Mouse (Mus musculus) liver, postnatal 0 days (tissue): Measurements from ENCODE around the gene Krt84. TPM values are rescaled to one million over a fixed set of nuclear protein-coding genes. Genes with fewer than 3 reads are reported as not detected.

Source experiments
- ATAC-seq: fragments of 200-750 bp; cut with Nextera tagmentation; 2 replicates; pipeline ENCODE4 v1.8.0; 2017; ENCODE audit warnings: mild to moderate bottlenecking, moderate library complexity
- DNase-seq: peaks from one replicate; pipeline ENCODE4 v3.0.0-alpha.2; 2016
- H3K27ac ChIP-seq: fragments of 300-500 bp; sonication (generic); 2 replicates; pipeline ENCODE4 v1.5.1; 2014; ENCODE audit warnings: antibody characterized with exemption, moderate library complexity, mild to moderate bottlenecking, low read depth
- H3K27me3 ChIP-seq: fragments of 300-500 bp; sonication (generic); 2 replicates; pipeline ENCODE4 v1.6.1; 2014; ENCODE audit warnings: low read length, control low read depth, mixed read lengths; ENCODE audit not compliant: insufficient read depth
- H3K36me3 ChIP-seq: fragments of 300-500 bp; sonication (generic); replicated peaks from 2 replicates; pipeline ENCODE4 v1.6.1; 2014; ENCODE audit warnings: mild to moderate bottlenecking, control low read depth, low read length, moderate library complexity, mixed read lengths; ENCODE audit not compliant: insufficient read depth
- H3K4me1 ChIP-seq: fragments of 300-500 bp; sonication (generic); 2 replicates; pipeline ENCODE4 v1.6.1; 2014; ENCODE audit warnings: antibody characterized with exemption, mild to moderate bottlenecking, control low read depth; ENCODE audit not compliant: insufficient read depth
- H3K4me2 ChIP-seq: fragments of 300-500 bp; sonication (generic); 2 replicates; pipeline ENCODE4 v1.6.1; 2014; ENCODE audit warnings: low read depth, mild to moderate bottlenecking, low read length, moderate library complexity, mixed read lengths
- H3K4me3 ChIP-seq: fragments of 300-500 bp; sonication (generic); 2 replicates; pipeline ENCODE4 v1.5.1; 2014; ENCODE audit warnings: low read depth, low read length
- H3K9ac ChIP-seq: fragments of 300-500 bp; sonication (generic); replicated peaks from 2 replicates; pipeline ENCODE4 v1.6.1; 2014; ENCODE audit warnings: mild to moderate bottlenecking, moderate library complexity
- H3K9me3 ChIP-seq: fragments of 300-500 bp; sonication (generic); 2 replicates; pipeline ENCODE4 v1.6.1; 2016; ENCODE audit warnings: mild to moderate bottlenecking, control low read depth, low read length, mixed read lengths
- CTCF ChIP-seq: sonication (generic); IDR thresholded peaks from 2 replicates; pipeline ENCODE4 v1.5.1; 2016; ENCODE audit warnings: antibody characterized with exemption, low read depth
- EP300 ChIP-seq: IDR thresholded peaks from 2 replicates; pipeline ENCODE4 v1.6.1; 2016; ENCODE audit warnings: antibody characterized with exemption, low read depth, mild to moderate bottlenecking
- WGBS: fragments of 180-500 bp; shearing (Covaris S2); extraction: QIAGEN DNeasy Blood & Tissue Kit; methylation state at CpG from one replicate; pipeline ENCODE4 v1.1.7; 2014; ENCODE audit not compliant: insufficient replicate concordance; 5-methylcytosine and 5-hydroxymethylcytosine counted together
- microRNA-seq: library from miRNA; unstranded; fragments of <30 nt; microRNA quantifications from one replicate; pipeline ENCODE4, GENCODE M21; 2016
- polyA plus RNA-seq: library from polyadenylated mRNA; unstranded; fragments of >200 nt; fragmentation: Nextera tagmentation; extraction: Ambion mirVana; gene quantifications from 2 replicates; pipeline ENCODE4 v1.2.1, GENCODE M21; 2015

The Krt84 gene
- polyA plus RNA-seq, 1 experiment from 2014 or later, result not detected

DNA sequence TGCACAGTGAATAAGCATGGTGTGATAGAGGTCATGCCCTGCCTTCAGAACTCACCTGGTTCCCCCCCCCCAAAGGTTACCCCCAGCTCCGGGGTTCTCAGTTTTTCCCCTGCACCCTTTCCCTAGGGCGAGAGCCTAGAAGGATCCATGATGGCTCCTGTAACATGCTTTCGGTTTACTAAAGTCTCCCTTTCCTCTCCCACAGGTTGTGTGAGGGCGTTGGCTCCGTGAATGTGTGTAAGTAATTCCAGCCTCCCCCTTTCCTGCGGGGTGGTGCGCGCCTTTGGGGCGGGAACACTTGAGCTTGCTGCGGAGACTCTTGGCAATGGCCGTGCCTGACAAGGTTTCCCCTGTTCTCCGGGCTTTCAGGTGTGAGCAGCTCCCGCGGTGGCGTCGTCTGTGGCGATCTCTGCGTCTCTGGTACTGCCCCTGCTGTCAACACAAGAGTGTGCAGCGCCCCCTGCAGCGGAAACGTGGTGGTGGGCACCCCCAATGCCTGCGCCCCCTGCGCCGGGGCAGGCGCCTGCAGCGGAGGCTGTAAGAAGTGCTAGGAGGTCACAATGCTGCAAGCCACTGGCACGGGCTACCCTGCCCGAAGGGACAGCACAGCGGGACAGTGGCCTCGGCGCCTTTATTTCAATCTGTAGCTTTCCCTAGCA is 53.5 kb downstream of the Krt84 start:
- Histone ChIP-seq H3K4me3 (no peak overlapping the region), H3K27me3 (peaks cover 10% of the 10 kb centered on the region), H3K4me2 (peak overlapping the region; percentile 55), H3K4me1 (no peaks in the 10 kb centered on the region), H3K9ac (no peak overlapping the region), H3K27ac (no peak overlapping the region), H3K9me3 (no peaks in the 10 kb centered on the region), H3K36me3 (no peaks in the 10 kb centered on the region)
- ATAC-seq, result no peak
- peak; percentile 58 for DNase-seq
- TF ChIP-seq CTCF, result peak; percentile 54
- TF ChIP-seq EP300, result no peak
- WGBS, result 8% methylated on average over 31 of the region's 31 CpGs

Small RNA genes lying within 50 kb of the gene (microRNA-seq; reads per million reads assigned to microRNA genes)
- gene Gm44393 (not detected), gene Gm44460 (not detected)

Other genes starting within 250 kb of the Krt84 start
- 33.8 and 34.4 TPM in 2 replicates for gene Atg101, start 248.5 kb downstream of the Krt84 start, polyA plus RNA-seq
- 0.36 and 0.45 TPM in 2 replicates for gene 6030408B16Rik, start 239.6 kb downstream of the Krt84 start, polyA plus RNA-seq
- 0.31 and 0.38 TPM in 2 replicates for gene Krt80, start 162.7 kb downstream of the Krt84 start, polyA plus RNA-seq
- gene Krt7, start 121.8 kb downstream of the Krt84 start, polyA plus RNA-seq, result 2.3 and 2.4 TPM in 2 replicates
- gene Krt87, start 94.0 kb downstream of the Krt84 start, polyA plus RNA-seq, result not detected in 2 replicates
- not detected in 2 replicates for gene Krt88, start 85.1 kb downstream of the Krt84 start, polyA plus RNA-seq
- gene Krt81, start 69.1 kb downstream of the Krt84 start, polyA plus RNA-seq, result not detected in 2 replicates
- not detected in 2 replicates for gene Krt86, start 59.3 kb downstream of the Krt84 start, polyA plus RNA-seq
- 0.33 and 0.58 TPM in 2 replicates for gene Krt83, start 41.3 kb downstream of the Krt84 start, polyA plus RNA-seq
- gene Gm49425, start 15.6 kb downstream of the Krt84 start, polyA plus RNA-seq, result not detected in 2 replicates
- gene Krt82, start 17.8 kb upstream of the Krt84 start, polyA plus RNA-seq, result not detected in 2 replicates
- not detected in 2 replicates for gene Krt90, start 30.1 kb upstream of the Krt84 start, polyA plus RNA-seq
- gene Krt75, start 41.1 kb upstream of the Krt84 start, polyA plus RNA-seq, result not detected in 2 replicates
- not detected in 2 replicates for gene Gm5414, start 95.4 kb upstream of the Krt84 start, polyA plus RNA-seq
- not detected in 2 replicates for gene Gm5478, start 114.6 kb upstream of the Krt84 start, polyA plus RNA-seq
- not detected in 2 replicates for gene Krt6b, start 147.5 kb upstream of the Krt84 start, polyA plus RNA-seq
- not detected in 2 replicates for gene Krt6a, start 161.5 kb upstream of the Krt84 start, polyA plus RNA-seq
- not detected in 2 replicates for gene Krt5, start 180.1 kb upstream of the Krt84 start, polyA plus RNA-seq
- not detected in 2 replicates for gene Krt71, start 210.3 kb upstream of the Krt84 start, polyA plus RNA-seq